Mouse (Mus musculus) megakaryocyte progenitor cell, adult 5-6 weeks (primary cell): ENCODE measurements around the gene Rad21l. TPM values are rescaled to one million over a fixed set of nuclear protein-coding genes. Genes with fewer than 3 reads are reported as not detected.
"Not testable (repeated sequence)": the region's sequence is repeated elsewhere in the genome, so short reads cannot be mapped to it uniquely, and the experiment has no call there.

Experiments
- ATAC-seq: replicated peaks from 2 replicates; pipeline ENCODE4 v1.8.0; 2016; ENCODE audit warnings: mild to moderate bottlenecking, moderate TSS enrichment, inconsistent platforms; ENCODE audit not compliant: poor library complexity
- total RNA-seq, 2 experiments: library from RNA; stranded (forward) in 1 of 2; stranded (reverse) in 1 of 2; fragments of 157-497, 149-512 nt in 1 of 2; fragments of 200-1000 nt in 1 of 2; gene quantifications; 2 replicates each; pipeline versions ENCODE4 v1.2.3 to v1.2.4; 2015 to 2017

Rad21l gene
- total RNA-seq, 2 experiments from 2014 or later, result not detected

DNA sequence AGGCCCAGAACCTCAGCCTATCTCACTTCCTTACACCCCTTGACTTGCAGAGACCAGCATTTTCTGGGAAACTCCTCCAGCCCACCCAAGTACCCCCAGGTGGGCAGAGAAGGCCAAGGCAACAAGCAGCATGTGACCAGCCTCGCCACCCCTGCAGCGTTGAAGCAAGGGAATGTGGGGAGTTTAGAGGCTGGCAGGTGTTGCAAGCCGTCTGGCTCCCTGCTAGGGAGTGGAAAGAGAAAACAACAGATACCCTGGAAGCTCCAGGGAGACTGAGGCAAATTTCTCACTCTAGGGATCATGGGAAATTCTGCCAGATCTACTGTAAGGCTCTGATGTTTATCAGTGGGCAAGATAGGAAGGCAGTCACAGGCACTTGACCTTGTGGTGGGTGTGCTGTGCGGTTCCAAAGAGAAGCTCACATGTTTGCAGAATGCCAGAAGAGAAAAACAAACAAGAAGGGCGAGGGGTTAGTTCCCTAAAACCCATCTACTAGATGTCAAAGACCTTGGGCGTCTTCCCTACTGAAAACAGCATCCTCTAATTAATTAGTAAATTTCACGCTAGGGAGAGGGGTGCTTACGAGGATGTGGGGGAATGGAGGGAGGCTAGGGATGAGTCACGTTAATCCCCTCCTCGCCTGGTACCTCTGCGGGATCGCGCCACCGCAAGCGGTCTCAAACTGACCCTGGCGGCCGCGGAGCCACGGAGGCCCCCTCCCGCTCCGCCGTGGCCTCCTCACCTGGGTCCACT, 36.8 kb downstream of the Rad21l start:
- ATAC-seq, result peak; percentile 15; the same call in 1 of the 2 replicates

- ATAC-seq, result no peak
Observed at GRCm38 (mm10) chr2:151629310-151629709, 39.0 kb downstream of the Rad21l start.

GRCm38 (mm10) chr2:151628011-151628410, 40.3 kb downstream of the Rad21l start:
- ATAC-seq, result no peak

DNA sequence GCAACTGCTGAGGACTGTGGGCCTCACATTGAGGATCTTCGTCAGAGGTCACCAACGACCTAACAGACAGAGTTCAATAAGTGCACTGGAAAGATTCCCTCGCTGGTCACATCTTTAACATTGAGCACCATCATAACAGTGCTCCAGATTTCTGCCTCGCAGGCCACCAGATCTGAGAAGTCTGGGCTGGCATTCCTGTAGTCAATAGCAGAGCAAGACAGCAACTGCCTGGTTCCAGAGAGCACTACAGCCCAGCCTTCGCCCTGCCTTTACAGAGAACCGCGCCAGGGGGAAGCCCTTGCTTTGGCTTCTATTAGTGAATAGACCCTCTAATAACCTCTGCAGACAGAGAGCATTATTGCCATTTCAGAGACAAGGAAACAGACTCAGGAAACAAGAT, 42.0 kb downstream of the Rad21l start:
- no peak for ATAC-seq

GRCm38 (mm10) chr2:151623776-151624175, 44.6 kb downstream of the Rad21l start:
- ATAC-seq, result no peak

GRCm38 (mm10) chr2:151616551-151617329, 51.6 kb downstream of the Rad21l start:
- no peak for ATAC-seq

GRCm38 (mm10) chr2:151615779-151616178, 52.6 kb downstream of the Rad21l start:
- not testable (repeated sequence) for ATAC-seq

DNA sequence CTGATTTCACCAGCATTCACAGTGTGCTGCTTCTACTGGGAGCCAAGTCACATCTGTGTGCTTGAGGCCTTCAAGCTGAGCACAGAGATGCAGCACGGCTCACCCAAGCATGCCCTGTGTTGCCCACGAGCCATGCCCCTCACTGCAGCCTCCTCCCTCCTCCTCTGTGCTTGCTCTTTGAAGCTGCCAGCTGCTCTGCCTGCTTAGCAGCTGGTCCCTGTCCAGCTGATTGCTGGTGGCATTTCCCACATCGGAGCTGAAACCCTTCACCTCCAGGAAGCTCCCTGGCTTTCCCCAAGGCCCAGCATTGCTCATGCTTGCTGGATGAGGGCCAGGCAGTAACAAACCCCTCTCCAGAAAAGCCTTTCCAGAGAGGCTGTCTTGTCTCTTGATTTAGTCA, 58.4 kb downstream of the Rad21l start:
- ATAC-seq, result no peak

DNA sequence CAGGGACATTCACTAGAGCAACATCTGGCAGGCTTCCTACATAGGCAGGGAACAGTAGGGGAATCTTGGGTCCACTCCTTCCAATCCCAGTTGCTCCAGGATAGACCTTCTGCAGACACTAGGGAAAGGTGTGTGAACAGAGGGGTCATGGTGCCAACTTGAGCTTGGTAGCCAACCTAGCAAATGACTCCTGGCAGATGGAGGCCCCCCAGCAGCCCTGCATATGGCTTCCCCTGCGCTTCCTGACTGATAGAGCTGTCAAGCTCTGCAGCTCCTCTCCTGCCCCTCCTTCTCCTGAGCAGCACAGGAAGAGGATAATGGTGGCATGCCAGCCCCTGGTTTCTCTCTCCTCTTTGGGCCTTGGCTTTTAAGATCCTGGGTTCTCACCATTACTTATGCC, 59.9 kb downstream of the Rad21l start:
- no peak for ATAC-seq

- peak; percentile 71 for ATAC-seq
Observed at GRCm38 (mm10) chr2:151605437-151605987, 62.8 kb downstream of the Rad21l start.

- ATAC-seq, result no peak
Observed at GRCm38 (mm10) chr2:151603630-151604029, 64.7 kb downstream of the Rad21l start.

GRCm38 (mm10) chr2:151602106-151602505, 66.2 kb downstream of the Rad21l start:
- ATAC-seq, result no peak

GRCm38 (mm10) chr2:151598068-151598467, 70.3 kb downstream of the Rad21l start:
- no peak for ATAC-seq

Other genes with a start within 250 kb of the Rad21l start
- not detected in 2 replicates for gene 4921509C19Rik, start 192.4 kb downstream of the Rad21l start, total RNA-seq (2015)
- gene 4921509C19Rik, start 192.4 kb downstream of the Rad21l start, total RNA-seq (2017), result not detected in 2 replicates
- 45.9 and 46.8 TPM in 2 replicates for gene Nsfl1c, start 174.4 kb downstream of the Rad21l start, total RNA-seq (2015)
- gene Nsfl1c, start 174.4 kb downstream of the Rad21l start, total RNA-seq (2017), result 107 and 120 TPM in 2 replicates
- gene Fkbp1a, start 126.0 kb downstream of the Rad21l start, total RNA-seq (2015), result 152 and 153 TPM in 2 replicates
- 23.9 and 24.4 TPM in 2 replicates for gene Fkbp1a, start 126.0 kb downstream of the Rad21l start, total RNA-seq (2017)
- gene Sdcbp2, start 95.9 kb downstream of the Rad21l start, total RNA-seq (2015), result 0.10 and 0.22 TPM in 2 replicates
- gene Sdcbp2, start 95.9 kb downstream of the Rad21l start, total RNA-seq (2017), result not detected in 2 replicates
- gene Snph, start 35.9 kb downstream of the Rad21l start, total RNA-seq (2015), result not detected in 2 replicates
- gene Snph, start 35.9 kb downstream of the Rad21l start, total RNA-seq (2017), result not detected in 2 replicates
- gene Tmem74b, start 33.5 kb upstream of the Rad21l start, total RNA-seq (2015), result not detected in 2 replicates
- gene Tmem74b, start 33.5 kb upstream of the Rad21l start, total RNA-seq (2017), result not detected in 2 replicates
- 28.2 and 30.8 TPM in 2 replicates for gene Psmf1, start 75.7 kb upstream of the Rad21l start, total RNA-seq (2015)
- 11.6 and 14.5 TPM in 2 replicates for gene Psmf1, start 75.7 kb upstream of the Rad21l start, total RNA-seq (2017)
- not detected in 2 replicates for gene Rspo4, start 174.4 kb upstream of the Rad21l start, total RNA-seq (2015)
- not detected in 2 replicates for gene Rspo4, start 174.4 kb upstream of the Rad21l start, total RNA-seq (2017)
- not detected in 2 replicates for gene Angpt4, start 242.7 kb upstream of the Rad21l start, total RNA-seq (2015)
- not detected in 2 replicates for gene Angpt4, start 242.7 kb upstream of the Rad21l start, total RNA-seq (2017)